Mouse (Mus musculus) kidney, postnatal 36 days (tissue): ENCODE results near the gene Ralgps2.

Source experiments
- DNase-seq, 2 experiments: peaks; one replicate each; pipeline ENCODE4 v3.0.0; 2021 to 2022; ENCODE audit warnings: mixed read lengths in 2 of 2

The Ralgps2 gene

GRCm38 (mm10) chr1:156939251-156940141 lies at the start of gene Ralgps2:
Gene Ralgps2, minus strand, starts transcription at chr1:156939626.
- peak; percentile 64 to 84 for DNase-seq

- no peak for DNase-seq
Observed at GRCm38 (mm10) chr1:156987576-156987975, 48.1 kb upstream of the Ralgps2 start.

GRCm38 (mm10) chr1:156986641-156987345 lies 47.4 kb upstream of the Ralgps2 start:
- no peak for DNase-seq

GRCm38 (mm10) chr1:156985657-156986640 lies 46.5 kb upstream of the Ralgps2 start:
- peak in 1 of 2 experiments; percentile 34 for DNase-seq

GRCm38 (mm10) chr1:156983009-156983870 lies 43.8 kb upstream of the Ralgps2 start:
- peak in 1 of 2 experiments; percentile 18 for DNase-seq

- no peak for DNase-seq
Observed at GRCm38 (mm10) chr1:156981975-156982374, 42.5 kb upstream of the Ralgps2 start.

GRCm38 (mm10) chr1:156979722-156980121 lies 40.3 kb upstream of the Ralgps2 start:
- no peak for DNase-seq

GRCm38 (mm10) chr1:156978656-156979055 lies 39.2 kb upstream of the Ralgps2 start:
- peak; percentile 48 to 74 for DNase-seq

- no peak for DNase-seq
Observed at GRCm38 (mm10) chr1:156973857-156974256, 34.4 kb upstream of the Ralgps2 start.

- DNase-seq, result no peak
Observed at GRCm38 (mm10) chr1:156972391-156972790, 33.0 kb upstream of the Ralgps2 start.

- DNase-seq, result no peak
Observed at GRCm38 (mm10) chr1:156971206-156971811, 31.9 kb upstream of the Ralgps2 start.

GRCm38 (mm10) chr1:156970641-156971040 lies 31.2 kb upstream of the Ralgps2 start:
- DNase-seq, result no peak

GRCm38 (mm10) chr1:156968107-156968506 lies 28.7 kb upstream of the Ralgps2 start:
- no peak for DNase-seq

GRCm38 (mm10) chr1:156964586-156964932 lies 25.1 kb upstream of the Ralgps2 start:
- no peak for DNase-seq

GRCm38 (mm10) chr1:156963871-156964585 lies 24.6 kb upstream of the Ralgps2 start:
- DNase-seq, result no peak

GRCm38 (mm10) chr1:156961481-156962265 lies 22.2 kb upstream of the Ralgps2 start:
- DNase-seq, result no peak

GRCm38 (mm10) chr1:156959004-156959403 lies 19.6 kb upstream of the Ralgps2 start:
- no peak for DNase-seq

- DNase-seq, result no peak
Observed at GRCm38 (mm10) chr1:156957360-156957759, 17.9 kb upstream of the Ralgps2 start.

- no peak for DNase-seq
Observed at GRCm38 (mm10) chr1:156955926-156956760, 16.7 kb upstream of the Ralgps2 start.
